Mouse (Mus musculus): ENCODE data around the gene Grik5. TPM values are rescaled to one million over a fixed set of nuclear protein-coding genes. Genes with fewer than 3 reads are reported as not detected.
A peak's percentile ranks its signal among the peaks of the same experiment; 100 is the strongest.

Gene Grik5
- polyA plus RNA-seq, 3 experiments from 2014 or later, result 3.1 to 4.9 (median 3.2) TPM

DNA sequence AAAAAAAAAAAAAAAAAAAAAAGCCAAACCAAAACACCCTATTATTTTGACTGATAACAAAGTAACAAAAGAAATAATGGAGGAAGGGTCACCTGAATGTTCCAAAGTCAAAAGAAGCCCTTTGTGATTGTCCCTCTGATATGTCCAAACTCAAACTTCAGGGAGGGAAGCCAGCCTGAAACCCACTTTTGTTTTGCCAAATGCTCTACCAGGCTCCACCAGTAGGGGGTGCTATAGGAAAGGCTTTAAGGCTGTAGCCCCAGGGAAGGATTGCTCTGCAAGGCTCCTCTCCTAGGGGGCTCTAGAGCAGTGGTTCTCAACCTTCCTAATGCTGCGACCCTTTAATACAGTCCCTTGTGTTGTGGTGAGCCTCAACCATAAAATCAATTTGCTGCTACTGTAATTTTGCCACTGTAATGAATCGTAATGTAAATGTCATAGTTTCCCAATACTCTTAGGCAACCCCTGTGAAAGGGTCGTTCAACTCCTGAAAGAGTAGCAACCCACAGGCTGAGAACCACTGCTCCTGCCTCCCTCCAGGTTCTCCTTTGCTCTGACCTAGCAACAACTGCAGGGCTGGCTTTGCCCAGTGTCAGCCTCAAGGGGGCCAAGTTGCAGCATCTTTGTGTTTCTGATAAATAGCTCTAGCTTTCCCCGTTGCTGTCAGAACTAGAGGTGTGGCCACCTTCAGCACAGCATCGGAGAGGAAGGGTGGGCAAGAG lies 42.0 kb downstream of the Grik5 start:
- peak; percentile 48 for ATAC-seq

DNA sequence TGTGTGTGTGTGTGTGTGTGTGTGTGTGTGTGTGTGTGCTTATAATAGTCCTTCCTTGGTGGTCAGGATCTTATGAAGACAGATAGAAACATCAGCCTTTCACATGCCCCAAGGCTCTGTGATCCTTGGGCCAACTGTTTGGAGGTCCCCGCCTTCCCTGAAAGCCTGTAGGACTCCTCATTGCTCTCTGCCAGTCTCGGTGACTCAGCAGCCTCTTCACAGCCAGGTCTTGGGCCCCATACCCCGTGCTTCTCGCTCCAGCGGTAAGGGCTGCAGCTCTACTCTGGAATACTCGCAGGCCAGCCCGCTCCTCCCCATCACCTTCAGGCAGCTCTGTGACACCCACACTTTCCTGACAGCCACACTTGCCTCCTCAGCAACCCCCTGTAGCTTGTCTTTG lies 45.7 kb downstream of the Grik5 start:
- ATAC-seq, result no peak

DNA sequence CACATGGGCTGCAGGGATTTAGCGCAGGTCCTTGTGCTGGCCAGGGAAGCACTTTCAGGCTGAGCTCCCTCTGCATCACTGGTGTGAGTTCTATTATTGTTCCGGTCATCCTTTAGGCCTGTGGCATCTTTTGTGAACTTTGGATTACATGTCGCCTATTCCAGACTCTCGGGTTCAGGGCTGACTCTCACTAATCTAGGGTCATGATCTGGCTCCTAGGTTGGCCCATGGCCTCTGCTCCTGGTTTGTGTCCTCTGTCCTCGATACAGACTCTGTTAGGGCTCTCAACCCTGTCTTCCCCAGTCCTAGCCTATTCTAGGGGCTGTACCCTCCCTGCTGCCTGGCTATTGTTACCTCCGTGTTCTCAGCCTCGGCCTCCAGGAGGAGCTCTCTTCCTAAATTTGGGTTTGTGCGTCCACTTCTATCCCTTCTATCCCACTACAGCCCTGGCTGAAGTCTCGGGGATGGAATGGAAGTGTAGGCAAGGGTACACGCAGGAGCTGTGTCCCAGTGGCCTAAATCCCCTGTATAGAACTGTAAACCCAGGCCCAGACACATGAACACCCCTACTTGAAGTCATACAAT lies 46.2 kb downstream of the Grik5 start:
- ATAC-seq, result no peak

DNA sequence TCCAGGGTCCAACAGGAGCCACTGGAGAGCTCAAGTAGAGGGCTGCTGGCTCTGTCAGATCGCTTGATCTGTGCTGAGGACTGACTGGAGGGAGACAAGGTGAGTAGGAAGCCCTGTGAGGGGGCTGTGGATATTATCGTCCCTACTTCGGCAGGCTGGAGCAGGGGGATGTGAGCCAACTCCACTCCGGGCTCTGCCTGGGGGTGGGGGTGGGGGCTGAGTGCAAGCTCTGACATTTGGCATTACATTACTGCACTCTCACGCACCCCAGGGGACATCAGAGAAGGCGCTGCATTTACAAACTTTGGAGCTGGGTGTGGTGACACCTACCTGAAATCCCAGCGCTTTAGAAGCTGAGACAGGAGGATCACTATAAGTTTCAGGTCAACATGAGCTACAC lies 60.6 kb downstream of the Grik5 start:
- ATAC-seq, result no peak

DNA sequence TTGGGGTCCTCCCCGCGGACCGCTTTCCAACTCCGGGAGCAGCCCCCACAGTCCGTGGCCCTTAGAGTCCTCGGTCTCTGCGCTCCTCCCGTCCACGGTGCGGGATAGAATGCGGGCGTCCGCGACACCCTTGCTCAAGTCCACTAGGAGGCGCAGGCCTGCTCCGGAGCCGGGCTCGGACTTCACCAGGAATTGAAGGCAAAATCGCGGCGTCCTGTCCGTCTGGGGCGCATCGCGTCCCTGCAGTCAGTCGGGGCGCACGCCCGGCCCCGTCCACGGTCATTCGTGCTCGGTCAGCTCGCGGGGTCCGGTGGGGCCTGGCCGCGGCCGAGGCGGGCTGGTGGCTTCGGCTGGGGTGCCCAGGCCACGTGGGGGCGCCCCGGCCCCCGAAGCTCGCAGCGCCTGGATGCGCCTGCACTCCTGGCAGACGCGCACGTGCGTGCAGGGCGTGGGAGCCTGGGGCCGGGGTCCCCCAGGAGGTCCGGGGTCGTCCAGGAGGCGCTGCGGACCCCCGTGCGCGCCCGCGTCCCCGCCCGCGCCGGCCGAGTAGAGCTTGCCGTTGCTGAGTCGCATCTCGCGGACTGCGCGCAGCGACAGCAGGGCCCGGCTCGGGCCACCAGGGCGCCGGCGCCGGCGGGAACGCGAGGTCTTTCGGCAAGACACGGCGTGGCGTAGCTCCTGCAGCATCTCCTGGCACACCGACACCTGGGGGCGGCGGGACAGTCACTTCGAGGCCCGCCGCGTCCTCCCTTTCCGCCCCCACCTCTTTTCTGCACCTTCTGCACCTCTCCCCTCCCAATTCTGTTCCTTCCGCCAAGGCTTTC lies 61.8 kb downstream of the Grik5 start:
- ATAC-seq, result no peak

DNA sequence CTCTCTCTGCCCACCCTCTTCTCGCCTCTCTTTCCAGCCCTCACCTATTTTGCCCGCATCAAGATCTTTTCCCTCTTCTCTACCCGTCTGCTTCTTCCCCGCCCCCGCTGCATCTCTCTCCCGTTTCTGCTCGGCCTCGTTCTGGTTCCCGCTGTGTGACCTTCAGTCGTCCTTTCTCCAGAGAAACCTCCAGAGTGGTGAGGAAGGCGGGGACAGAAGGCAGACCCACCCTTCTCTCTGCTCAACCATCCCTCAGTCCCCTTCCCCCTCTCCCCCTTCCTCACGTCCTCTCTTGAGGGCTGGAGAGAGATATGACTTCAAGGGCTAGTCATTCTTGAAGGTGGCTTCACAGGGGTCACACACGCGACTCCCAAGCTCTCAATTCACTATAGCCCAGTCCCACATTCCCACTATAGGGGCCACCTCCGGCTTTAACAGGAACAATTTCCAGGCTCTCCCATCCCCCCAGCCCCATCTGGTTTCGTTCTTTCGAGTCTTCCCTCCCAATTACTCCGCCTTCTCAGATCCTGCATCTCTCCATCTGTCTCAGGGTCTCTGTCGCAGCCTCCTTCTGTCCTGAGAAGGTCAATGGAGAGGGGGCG lies 62.9 kb downstream of the Grik5 start:
- ATAC-seq, result no peak

DNA sequence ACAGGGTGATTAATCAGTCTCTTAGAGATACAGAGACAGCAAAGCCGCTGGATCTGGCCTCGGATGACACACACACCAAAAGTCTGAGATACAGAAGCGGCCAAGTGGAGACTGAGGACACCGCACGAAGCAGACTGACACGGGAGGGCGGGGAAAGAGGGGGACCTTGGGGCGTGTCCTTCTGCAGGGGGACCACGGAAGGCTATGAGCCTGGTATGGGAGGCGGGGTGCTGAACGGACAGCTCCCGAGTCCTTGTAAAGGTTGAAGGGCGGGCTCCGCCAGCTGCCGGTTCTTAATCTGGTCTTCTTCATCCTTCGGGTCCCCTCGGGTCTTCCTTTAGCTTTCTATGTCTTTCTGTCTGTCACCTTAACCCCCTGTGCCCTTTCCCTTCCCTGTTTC lies 63.5 kb downstream of the Grik5 start:
- ATAC-seq, result no peak

DNA sequence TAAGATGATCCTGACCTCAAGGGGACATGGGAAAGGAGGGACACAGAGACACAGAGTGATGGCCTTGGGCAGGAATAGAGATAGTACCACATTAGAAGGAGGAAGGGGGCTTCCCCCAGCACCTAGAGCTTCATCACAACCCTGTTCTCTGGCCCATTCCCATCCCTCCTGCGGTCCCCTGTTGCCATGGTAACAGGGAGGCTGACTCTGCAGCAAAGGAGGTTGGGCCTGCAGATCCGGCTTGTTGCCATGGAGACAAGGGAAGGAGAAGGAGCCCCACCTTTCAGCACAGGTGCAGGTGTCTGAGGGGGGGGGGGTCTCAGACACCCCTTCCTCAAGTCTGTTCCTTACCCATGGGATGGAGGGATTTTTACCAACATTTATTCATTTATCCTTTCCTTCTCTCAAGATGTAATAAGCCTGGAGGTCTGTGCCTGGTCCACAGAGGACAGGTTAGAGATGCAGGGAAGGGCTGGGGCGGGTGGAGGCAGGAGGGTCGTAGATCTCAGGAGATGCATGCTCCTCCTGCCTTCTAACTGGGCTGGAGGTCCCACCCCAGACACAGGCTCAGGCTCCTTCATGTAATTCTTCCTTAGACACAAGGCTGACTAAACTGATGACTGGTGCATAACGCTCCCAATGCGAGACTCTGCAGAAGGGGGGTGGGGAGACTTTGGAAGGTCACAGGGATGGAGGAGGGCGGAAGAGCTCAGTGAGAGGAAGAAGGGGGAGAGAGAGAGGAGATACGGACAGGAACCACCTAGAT lies 64.4 kb downstream of the Grik5 start:
- ATAC-seq, result no peak

DNA sequence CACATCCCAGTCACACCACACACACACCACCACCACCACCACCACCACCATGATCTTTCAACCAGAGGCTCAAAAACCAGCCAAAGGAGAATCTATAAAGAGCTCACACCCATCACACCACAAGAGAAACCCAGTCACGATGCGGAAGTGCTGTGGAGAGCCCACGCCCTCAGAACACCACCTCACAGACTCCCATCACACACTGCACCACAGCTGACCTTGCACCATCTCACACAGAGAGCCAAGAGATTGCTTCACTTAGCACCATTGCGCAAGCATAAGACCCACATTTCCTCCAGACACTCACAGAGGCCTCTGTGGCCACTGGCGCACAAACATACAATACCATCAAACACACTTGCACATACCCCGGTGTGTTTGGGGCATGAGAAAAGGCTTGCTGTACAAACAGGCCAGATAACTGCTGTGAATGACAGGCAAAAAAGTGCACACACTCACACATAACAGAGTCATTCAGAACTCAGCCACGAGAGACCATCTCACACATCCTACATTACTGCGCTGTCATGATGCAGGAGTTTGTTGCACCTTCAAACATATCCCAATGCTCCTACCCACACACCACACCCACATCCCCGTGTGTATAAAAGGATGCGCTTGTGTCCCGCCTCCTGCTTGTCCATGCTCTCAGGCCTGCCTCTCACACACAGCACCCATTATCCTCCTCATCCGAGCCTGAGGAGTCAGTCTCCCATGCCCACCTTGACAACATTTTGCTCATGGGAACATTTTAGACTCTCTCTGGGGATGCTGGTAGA lies 65.4 kb downstream of the Grik5 start:
- no peak for ATAC-seq

DNA sequence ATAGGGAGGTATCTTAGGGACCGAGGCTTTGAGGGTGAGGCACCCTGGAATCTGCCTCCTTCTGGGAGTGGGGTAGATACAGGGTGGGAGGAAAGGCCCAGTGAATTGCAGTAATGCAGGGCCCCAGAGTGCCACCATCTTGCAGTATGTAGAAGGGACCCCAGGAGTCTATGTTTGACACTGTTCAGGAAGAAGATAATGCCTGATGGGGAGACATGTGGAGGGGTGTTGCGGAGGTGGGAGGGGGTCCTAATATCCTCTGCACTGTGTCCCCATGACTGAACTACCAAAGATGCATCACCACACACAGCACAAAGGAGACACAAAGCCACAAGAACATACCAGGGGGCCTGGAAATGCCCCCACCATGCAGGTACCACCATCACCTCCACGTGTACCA lies 66.0 kb downstream of the Grik5 start:
- ATAC-seq, result no peak

DNA sequence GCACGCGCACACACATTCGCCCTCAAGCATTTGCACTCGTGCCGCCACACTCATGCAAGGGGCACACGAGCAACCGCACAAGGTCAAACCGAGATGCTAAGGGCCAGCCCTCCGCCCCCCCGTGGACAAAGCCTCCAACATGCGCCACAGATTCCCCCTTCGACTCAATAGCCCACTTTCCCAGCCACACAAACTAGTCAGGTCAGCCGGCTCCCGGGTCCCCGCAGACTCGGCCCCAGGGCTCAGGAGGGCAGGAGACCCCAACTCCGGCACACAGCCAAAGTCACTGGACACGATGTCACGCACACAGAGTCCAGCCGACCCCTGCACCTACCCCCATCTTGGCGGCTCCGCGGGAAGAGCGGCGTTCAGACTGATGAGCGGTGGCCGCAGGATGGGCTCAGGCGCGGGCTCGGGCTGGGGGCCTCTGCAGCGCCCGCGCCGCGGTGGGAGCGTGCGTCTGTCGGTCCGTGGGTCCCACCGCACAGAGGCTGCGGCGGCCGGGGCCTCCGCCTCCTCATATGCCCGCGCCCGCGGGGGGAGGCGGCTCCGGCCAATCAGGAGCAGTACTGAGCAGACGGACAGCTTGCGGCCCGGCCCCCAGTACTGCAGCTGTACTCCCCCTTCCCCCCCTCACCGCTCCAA lies 66.6 kb downstream of the Grik5 start, which contains the start of gene Atp1a3:
TSS of gene Atp1a3 (minus strand) at position 538 of the 645 bp plus-strand sequence.
- no peak for ATAC-seq

DNA sequence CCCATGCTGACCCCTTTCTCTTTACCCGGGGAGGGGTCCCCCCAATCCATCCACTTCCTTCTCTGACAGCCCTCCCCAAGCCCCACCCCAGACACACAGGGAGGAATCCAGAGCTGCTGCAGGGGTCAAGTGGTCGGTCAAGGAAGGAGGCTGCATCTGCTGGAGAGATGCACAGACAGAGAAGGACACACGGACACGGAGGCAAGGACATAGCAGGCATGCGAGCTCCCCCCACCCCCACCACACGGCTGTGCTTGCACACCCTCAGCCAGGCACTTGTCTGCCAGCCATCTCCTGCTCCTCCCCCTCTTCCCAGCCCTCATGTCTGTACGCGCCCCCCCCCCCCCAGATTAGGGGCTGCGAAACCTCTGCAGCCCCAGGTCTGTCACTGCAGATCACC lies 67.3 kb downstream of the Grik5 start:
- ATAC-seq, result no peak

DNA sequence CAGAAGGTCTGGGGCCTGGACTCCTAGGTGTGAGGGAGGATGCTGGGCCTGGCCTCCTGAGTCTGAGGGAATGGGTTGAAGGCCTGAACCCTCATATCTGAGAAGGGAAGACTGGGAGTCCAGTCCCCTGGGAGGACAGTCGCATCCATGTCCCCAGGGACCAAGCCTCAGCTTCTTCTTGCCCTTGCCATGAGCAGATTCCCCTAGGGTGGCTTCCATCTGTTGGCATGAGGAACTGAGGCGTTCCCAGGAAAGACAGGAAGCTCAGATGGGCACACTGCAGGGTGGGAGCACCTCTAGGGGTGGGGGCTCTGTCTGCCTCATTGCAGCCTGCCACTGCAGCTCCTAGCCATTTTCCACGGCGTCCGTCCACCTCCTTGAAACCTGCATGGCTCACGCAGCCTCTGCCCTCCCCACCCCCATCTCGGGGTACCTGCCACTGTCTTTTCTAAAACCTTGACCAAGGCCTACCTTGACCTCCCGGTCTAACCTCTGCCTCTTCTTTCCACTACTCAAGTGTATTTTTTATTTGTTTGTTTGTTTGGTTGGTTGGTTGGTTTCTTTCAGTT lies 68.2 kb downstream of the Grik5 start:
- no peak for ATAC-seq

DNA sequence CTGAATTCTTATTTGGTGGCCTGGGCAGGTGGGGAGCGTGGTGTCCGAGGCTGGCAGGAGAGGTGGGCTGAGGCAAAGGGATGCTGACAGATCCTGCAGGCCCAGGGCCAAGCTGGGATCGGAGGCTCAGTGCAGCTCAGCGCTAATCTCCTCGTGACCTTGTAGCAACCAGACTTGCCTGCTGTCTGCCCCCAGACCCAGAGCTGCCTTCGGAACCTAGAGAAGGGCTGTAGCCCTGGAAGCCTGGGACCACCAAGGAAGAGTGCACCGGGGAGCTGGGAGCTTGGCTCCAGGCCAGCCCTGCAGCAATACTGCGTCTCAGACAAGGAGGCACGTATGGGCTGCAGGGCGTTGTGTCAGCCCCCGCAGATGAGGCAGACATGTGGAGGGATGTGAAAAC lies 68.9 kb downstream of the Grik5 start:
- ATAC-seq, result no peak

DNA sequence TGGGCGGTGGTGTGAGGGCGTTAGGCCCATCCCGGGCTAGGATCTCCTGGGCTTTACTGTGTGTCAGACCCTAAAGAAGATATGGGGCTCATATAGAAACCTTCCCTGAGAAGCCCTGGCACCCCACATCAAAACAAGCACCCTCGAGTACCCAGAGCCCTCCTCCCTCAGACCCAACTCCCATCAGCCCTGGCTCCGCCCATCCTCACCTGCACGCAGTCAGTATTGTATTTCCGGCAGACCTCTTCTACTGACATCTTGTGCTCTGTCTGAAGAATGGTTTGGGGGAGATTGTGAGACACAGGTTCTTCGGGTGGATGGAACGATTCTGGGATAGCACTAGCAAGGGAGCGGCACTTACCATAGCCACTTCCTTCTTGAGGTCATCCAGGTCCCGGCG lies 71.4 kb downstream of the Grik5 start:
- ATAC-seq, result peak; percentile 82

DNA sequence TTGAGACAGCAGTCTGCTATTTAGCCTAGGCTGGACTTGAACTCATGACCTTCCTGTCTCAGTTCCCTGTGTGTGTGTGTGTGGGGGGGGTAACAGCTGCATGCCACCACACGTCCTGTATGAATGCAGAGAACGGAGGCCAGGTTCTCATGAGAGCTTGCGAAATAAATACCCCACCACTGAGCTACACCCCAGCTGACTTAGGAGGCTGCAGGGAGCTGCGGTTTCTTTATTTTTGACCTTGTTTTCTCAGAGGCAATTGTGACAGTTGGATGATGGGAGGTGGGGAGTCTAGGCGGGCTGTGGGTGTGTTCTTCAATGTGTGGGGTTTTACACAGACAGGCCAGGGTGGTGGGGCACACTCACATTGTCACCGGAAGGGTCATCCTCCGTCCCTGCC lies 71.9 kb downstream of the Grik5 start:
- peak; percentile 44 for ATAC-seq

DNA sequence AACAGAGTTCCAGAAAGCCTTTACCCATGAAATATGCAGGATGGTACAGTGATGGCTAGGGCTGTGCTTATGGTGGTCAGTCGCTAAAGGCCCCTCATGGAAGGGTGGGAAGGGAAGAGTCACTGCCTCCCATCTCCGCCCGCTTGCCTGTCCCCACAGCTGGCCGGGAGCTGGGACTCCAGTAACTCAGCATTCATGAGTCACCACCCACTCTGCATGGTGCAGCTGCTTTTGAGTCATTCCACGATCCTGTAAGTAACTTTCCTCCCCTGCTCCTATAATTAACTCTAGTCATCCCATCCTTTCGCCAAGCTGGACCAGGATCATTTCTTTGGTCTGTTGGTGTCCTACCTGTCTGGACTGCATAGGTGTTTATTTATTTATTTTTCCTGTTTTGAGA lies 79.1 kb downstream of the Grik5 start:
- ATAC-seq, result no peak

DNA sequence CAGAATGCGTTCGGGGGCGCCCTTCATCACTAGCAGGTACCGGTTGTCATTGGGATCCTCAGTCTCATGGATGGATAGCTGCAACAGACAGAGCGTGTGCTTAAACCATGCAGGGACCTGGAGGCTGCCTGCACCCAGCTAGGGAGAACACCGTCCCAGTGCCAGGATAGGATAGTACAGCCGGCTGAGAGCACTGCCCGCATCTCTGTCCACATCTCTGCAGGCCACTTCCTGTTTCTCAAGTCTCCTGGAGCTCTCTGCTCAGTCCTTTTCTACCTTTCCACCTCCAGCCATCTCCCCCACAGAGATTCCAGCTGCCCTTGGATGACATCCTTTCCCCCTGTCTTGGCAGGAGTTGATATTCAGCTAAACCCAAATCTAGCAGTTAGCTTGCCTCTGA lies 81.7 kb downstream of the Grik5 start:
- no peak for ATAC-seq

DNA sequence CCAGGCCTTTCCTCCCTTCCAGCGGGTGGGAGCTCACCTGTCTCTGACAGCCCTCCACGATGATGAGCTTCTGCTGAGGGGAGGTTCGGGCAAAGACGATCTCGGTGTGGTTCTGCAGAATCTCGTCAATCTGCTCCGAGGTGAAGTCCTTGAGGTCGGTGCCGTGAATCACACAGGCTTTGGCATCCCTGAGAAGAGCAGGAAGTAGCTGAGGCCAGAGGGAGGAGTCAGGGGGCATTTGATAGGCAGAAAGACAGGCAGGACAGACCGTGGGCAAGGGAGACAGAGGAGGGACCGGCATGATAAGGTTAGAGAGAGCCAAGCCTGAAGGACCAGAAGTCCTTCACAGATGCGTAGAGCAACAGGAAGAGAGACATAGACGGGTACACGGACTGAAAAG lies 84.2 kb downstream of the Grik5 start:
- ATAC-seq, result no peak

DNA sequence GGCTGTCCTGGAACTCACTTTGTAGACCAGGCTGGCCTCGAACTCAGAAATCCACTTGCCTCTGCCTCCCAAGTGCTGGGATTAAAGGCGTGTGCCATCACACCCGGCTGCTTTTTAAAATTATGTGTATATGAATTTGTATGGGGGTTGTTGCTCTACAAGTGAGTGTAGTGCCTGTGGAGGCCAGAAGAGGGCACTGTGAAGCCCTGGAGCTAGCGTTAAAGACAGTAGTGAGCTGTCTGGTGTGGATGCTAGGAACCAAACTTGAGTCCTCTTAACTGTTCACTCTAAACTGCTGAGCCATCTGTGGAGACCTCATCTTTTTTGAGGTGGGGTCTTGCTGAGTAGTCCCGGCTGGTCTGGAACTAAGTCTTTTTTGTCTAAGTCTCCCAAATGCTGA lies 86.3 kb downstream of the Grik5 start:
- no peak for ATAC-seq

DNA sequence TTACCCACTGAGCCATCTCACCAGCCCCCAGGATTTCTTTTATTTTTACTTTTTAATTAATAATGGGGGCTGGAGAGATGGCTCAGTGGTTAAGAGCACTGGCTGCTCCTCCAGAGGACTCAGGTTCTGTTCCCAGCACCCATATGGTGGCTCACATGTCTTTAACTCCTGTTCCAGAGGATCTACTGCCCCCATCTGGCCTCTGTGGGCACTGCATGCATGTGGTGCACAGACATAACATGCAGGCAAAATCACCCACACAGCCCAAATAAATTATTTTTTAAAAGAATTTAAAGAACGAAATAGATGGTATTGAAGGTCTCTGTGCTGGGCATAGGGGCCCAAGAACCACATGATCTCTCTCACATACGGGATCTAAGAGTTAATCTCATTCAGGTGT lies 87.8 kb downstream of the Grik5 start:
- no peak for ATAC-seq
